Mouse (Mus musculus): ENCODE measurements around the gene Maml2.

The Maml2 gene

GRCm38 (mm10) chr9:13613325-13614268 is 315.8 kb downstream of the Maml2 start:
- peak; percentile 19 for DNase-seq (ENCODE audit: low read depth, low spot score)

GRCm38 (mm10) chr9:13616383-13617009 is 318.7 kb downstream of the Maml2 start:
- DNase-seq (ENCODE audit: low read depth, low spot score), result no peak

- no peak for DNase-seq (ENCODE audit: low read depth, low spot score)
Observed at GRCm38 (mm10) chr9:13620794-13621193, 323.0 kb downstream of the Maml2 start.

GRCm38 (mm10) chr9:13621941-13622340 is 324.2 kb downstream of the Maml2 start:
- no peak for DNase-seq (ENCODE audit: low read depth, low spot score)

GRCm38 (mm10) chr9:13622426-13622825 is 324.7 kb downstream of the Maml2 start:
- no peak for DNase-seq (ENCODE audit: low read depth, low spot score)

- DNase-seq (ENCODE audit: low read depth, low spot score), result no peak
Observed at GRCm38 (mm10) chr9:13623892-13624422, 326.2 kb downstream of the Maml2 start.

GRCm38 (mm10) chr9:13624780-13625179 is 327.0 kb downstream of the Maml2 start:
- DNase-seq (ENCODE audit: low read depth, low spot score), result no peak

GRCm38 (mm10) chr9:13625215-13625614 is 327.5 kb downstream of the Maml2 start:
- no peak for DNase-seq (ENCODE audit: low read depth, low spot score)

- DNase-seq (ENCODE audit: low read depth, low spot score), result no peak
Observed at GRCm38 (mm10) chr9:13626480-13626879, 328.7 kb downstream of the Maml2 start.

GRCm38 (mm10) chr9:13633371-13633770 is 335.6 kb downstream of the Maml2 start:
- no peak for DNase-seq (ENCODE audit: low read depth, low spot score)

- DNase-seq (ENCODE audit: low read depth, low spot score), result no peak
Observed at GRCm38 (mm10) chr9:13639655-13640054, 341.9 kb downstream of the Maml2 start.

GRCm38 (mm10) chr9:13645153-13645552 is 347.4 kb downstream of the Maml2 start:
- DNase-seq (ENCODE audit: low read depth, low spot score), result peak; percentile 24

GRCm38 (mm10) chr9:13651065-13651464 is 353.3 kb downstream of the Maml2 start:
- DNase-seq (ENCODE audit: low read depth, low spot score), result no peak

GRCm38 (mm10) chr9:13651828-13652227 is 354.1 kb downstream of the Maml2 start:
- no peak for DNase-seq (ENCODE audit: low read depth, low spot score)

- DNase-seq (ENCODE audit: low read depth, low spot score), result peak; percentile 22
Observed at GRCm38 (mm10) chr9:13652389-13652877, 354.7 kb downstream of the Maml2 start.

- peak; percentile 54 for DNase-seq (ENCODE audit: low read depth, low spot score)
Observed at GRCm38 (mm10) chr9:13652917-13653316, 355.2 kb downstream of the Maml2 start.

- DNase-seq (ENCODE audit: low read depth, low spot score), result no peak
Observed at GRCm38 (mm10) chr9:13661768-13662623, 364.2 kb downstream of the Maml2 start.

- DNase-seq (ENCODE audit: low read depth, low spot score), result no peak
Observed at GRCm38 (mm10) chr9:13665487-13665969, 367.8 kb downstream of the Maml2 start.

GRCm38 (mm10) chr9:13667955-13668354 is 370.2 kb downstream of the Maml2 start:
- no peak for DNase-seq (ENCODE audit: low read depth, low spot score)

GRCm38 (mm10) chr9:13668742-13669141 is 371.0 kb downstream of the Maml2 start:
- no peak for DNase-seq (ENCODE audit: low read depth, low spot score)

GRCm38 (mm10) chr9:13671125-13671769 is 373.5 kb downstream of the Maml2 start:
- no peak for DNase-seq (ENCODE audit: low read depth, low spot score)
